Mouse (Mus musculus): Measurements from ENCODE around the gene Accs. TPM values are rescaled to one million over a fixed set of nuclear protein-coding genes. Genes with fewer than 3 reads are reported as not detected.

Accs gene
- 26.8 and 27.5 TPM in 2 replicates for polyA plus RNA-seq (2012; rRNA removed)

DNA sequence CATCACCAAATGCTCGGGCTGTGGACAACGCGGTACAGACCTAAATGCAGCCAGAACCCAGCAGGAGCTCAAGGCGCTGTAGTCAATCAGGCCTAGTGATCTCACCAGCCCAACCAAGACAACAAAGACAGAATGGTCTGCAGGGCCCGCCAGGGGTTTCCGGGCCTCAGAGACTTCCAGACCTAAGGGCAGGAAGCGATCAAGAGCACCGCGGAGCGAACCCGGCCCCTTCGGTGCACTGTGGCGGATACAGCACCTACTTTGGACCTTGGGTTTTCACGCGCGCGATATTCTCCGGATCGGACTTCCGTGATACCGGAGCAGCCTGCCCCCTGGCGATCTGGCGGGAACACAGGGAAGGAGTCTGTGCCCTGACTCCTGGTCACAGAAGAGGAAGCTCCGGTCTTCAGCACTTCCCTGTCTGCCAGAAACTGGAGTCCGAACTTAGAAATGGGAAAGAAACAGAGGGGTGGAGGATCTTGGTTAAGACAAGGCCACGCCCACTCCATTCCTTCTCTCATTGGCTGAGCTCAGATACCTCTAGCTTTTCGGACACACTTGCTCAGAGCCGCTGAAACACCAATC lies at the start of gene Accs:
Accs (minus strand) TSS at position 439 of the 585 bp plus-strand sequence.

DNA sequence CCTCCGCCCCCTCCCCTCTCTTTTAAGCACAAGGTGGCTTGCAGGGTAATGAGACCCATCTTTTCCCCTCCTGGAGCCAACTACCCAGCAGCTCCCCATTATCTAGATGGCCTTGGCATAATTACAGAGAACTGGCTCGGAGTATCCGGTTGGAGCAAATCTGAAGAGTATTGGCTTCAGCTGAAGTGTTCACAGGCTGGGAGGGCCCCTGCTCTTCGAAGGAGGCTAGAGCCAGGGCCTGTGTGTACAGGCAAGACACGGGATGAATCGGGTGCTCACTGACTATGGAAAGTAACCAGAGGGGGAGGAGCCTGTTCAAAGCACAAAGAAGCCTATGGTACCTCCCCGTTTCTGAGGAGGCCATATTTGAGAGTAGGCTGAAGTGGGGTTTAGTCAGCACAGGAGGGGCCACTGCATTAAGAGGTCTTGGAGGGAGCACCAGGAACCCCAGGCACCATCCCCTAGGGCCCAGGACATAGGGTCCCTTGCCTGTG lies 19.4 kb upstream of the Accs start, which contains the start of gene Accsl:
Accsl (minus strand) TSS at position 51 of the 494 bp plus-strand sequence.

DNA sequence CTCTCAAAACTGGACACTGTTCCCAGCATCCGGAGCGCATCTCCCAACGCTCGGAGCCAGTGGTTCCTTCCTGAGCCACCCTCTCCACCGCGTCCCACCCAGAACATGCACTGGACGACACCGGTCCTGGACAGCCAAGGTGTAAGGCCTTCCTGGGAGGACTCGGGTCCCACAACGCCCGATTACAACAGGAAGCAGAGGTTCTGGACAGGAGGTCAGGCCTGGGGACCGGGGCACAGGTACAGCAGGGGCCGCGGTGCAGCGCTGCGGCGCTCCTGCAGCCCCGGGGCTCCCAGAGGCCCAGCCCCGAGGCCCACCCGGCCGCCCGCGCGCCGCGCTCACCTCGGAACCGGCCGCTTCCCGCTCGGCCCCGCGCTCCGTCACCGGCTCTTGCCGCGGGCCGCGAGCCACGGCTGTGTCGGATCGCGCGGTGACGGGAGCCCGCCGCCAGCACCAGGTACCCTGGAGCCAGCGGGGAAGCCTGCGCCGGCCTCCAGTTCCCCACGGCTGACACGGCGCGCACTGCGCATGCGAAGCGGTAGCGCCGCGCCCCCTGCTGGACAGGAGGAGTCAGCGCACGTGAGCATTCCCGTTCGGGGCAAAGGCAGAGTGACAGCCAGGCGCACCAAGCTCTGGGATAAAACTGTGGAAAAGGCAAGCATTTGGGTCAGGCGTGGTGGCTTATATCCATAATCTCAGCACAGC lies 27.5 kb downstream of the Accs start, which contains the start of gene Ext2:
Ext2 (minus strand) TSS at position 524 of the 705 bp plus-strand sequence.

Other genes with a start within 250 kb of the Accs start
- gene Alx4, start 207.6 kb downstream of the Accs start, polyA plus RNA-seq (2012; rRNA removed): 2.6 and 4.4 TPM in 2 replicates
- 41.7 and 51.9 TPM in 2 replicates for gene Ext2, start 27.4 kb downstream of the Accs start, polyA plus RNA-seq (2012; rRNA removed)
- gene Accsl, start 19.2 kb upstream of the Accs start, polyA plus RNA-seq (2012; rRNA removed): 0.45 and 0.55 TPM in 2 replicates
- 29.7 and 47.7 TPM in 2 replicates for gene Gm13889, start 107.3 kb upstream of the Accs start, polyA plus RNA-seq (2012; rRNA removed)
- 0.23 TPM in 1 of 2 replicates, not detected in the other for gene Gm27027, start 146.4 kb upstream of the Accs start, polyA plus RNA-seq (2012; rRNA removed)
- gene Alkbh3, start 160.9 kb upstream of the Accs start, polyA plus RNA-seq (2012; rRNA removed): 56.4 and 63.1 TPM in 2 replicates

Measured in central nervous system, embryonic 14 days (tissue).